Mouse (Mus musculus): Measurements from ENCODE around the gene Hist1h4n. TPM values are rescaled to one million over a fixed set of nuclear protein-coding genes. Genes with fewer than 3 reads are reported as not detected.
"Not testable (repeated sequence)": the region's sequence is repeated elsewhere in the genome, so short reads cannot be mapped to it uniquely, and the experiment has no call there.

Gene Hist1h4n
- polyA plus RNA-seq, 1 experiment from 2014 or later: 2.8 TPM

DNA sequence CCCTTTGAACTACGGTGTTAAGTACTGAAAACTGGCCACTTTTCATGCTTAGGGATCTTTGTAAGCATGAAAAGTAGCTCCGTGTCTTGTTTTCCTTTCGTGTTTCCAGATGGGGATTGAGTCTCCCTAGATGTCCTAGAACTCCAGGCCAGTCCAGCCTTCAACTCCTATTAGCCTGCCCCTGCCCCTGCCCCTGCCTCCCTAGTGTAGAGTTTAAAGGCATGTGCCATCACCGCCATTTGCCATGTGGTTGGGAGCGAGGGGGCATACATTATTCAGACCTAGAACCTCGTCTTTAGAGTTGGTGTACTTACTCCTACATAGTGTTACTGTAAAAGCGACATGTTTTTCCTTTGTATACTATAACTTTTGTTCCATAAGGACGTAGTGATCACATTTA lies 20.9 kb downstream of the Hist1h4n start:
- not testable (repeated sequence) for H3K4me2 ChIP-seq (ENCODE audit: low read length); H3K4me3 ChIP-seq (ENCODE audit: low read depth, low read length); H3K9ac ChIP-seq (ENCODE audit: low read depth, low read length); H3K27me3 ChIP-seq (ENCODE audit: control insufficient read depth, insufficient read depth, low read depth, low read length); H3K4me1 ChIP-seq (ENCODE audit: control insufficient read depth, insufficient read depth, low read length); H3K27ac ChIP-seq (ENCODE audit: low read length); H3K36me3 ChIP-seq (ENCODE audit: control insufficient read depth, insufficient read depth, low read length); H3K9me3 ChIP-seq (replicated peaks; ENCODE audit: control insufficient read depth, low read length, poor library complexity, severe bottlenecking)
- WGBS: no CpG with 5 or more reads among the region's 8 CpGs
- peak; percentile 29 for ATAC-seq

DNA sequence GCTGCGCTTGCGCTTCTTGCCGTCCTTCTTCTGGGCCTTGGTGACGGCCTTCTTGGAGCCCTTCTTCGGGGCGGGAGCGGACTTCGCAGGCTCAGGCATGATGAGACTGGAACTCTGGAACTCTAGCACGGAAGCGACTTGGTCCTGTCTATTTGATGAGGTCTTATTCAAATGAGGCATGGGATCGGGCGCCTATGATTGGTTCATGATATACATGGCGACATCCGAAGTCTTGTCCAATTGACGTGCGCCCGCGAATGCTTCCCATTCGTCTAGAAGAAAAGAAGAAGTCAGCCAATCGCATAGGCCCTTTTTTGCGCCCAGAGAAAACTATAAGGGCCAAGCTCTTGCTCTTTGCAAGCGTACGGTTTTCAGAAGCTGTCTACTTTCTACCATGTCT lies 21.9 kb downstream of the Hist1h4n start, which contains the start of the genes Hist1h2bq and Hist1h2ao:
Gene Hist1h2bq, minus strand, starts transcription at position 125 of the 400 bp plus-strand sequence.
Gene Hist1h2ao, plus strand, starts transcription at position 393 of the 400 bp plus-strand sequence.
- H3K27me3 ChIP-seq (ENCODE audit: control insufficient read depth, insufficient read depth, low read depth, low read length); H3K27ac ChIP-seq (ENCODE audit: low read length); H3K9me3 ChIP-seq (replicated peaks; ENCODE audit: control insufficient read depth, low read length, poor library complexity, severe bottlenecking); H3K9ac ChIP-seq (ENCODE audit: low read depth, low read length); H3K36me3 ChIP-seq (ENCODE audit: control insufficient read depth, insufficient read depth, low read length); H3K4me3 ChIP-seq (ENCODE audit: low read depth, low read length); H3K4me2 ChIP-seq (ENCODE audit: low read length); H3K4me1 ChIP-seq (ENCODE audit: control insufficient read depth, insufficient read depth, low read length): not testable (repeated sequence)
- no CpG with 5 or more reads among the region's 23 CpGs for WGBS
- peak; percentile 99 for ATAC-seq

DNA sequence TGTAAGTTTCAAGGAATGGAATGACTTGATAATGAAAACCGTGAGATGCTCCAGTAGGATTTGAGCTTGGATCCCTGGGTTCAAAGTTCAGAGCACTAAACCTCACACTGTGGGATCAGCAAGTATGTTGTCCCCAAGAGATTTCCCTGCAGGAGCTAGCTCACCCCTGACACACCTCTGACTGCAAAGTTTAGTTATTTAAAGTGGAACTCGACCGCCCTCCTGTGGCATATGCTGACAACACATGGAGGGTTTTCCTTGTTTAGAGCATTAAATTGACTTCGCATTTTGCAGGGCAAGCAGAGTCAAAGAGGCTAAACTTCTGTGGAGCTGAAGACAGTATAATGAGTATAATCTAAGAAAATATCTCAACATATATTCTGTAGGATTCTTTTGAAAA lies 28.9 kb downstream of the Hist1h4n start:
- ATAC-seq: peak; percentile 68
- H3K27me3 ChIP-seq (ENCODE audit: control insufficient read depth, insufficient read depth, low read depth, low read length); H3K4me2 ChIP-seq (ENCODE audit: low read length); H3K4me3 ChIP-seq (ENCODE audit: low read depth, low read length); H3K36me3 ChIP-seq (ENCODE audit: control insufficient read depth, insufficient read depth, low read length); H3K9me3 ChIP-seq (replicated peaks; ENCODE audit: control insufficient read depth, low read length, poor library complexity, severe bottlenecking); H3K27ac ChIP-seq (ENCODE audit: low read length); H3K4me1 ChIP-seq (ENCODE audit: control insufficient read depth, insufficient read depth, low read length); H3K9ac ChIP-seq (ENCODE audit: low read depth, low read length): not testable (repeated sequence)
- no CpG with 5 or more reads among the region's 4 CpGs for WGBS

DNA sequence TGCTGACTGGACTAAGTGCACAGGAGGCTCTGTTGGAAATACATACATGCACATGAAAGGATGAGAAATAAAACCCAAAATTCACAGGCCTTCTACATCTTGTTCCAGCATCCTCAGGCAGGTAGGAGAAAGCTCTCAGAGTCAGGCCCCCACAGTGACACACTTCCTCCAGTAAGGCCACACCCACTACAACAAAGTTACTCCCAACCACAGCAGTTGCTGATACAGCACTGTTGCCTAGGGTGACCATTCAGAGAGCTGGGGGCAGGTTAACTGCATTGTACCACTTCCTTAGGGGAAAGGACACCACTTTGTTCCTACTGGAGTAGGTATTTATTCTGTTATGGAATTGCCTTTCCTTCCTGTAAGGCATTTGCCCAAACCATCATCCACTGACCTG lies 34.8 kb downstream of the Hist1h4n start:
- H3K4me2 ChIP-seq (ENCODE audit: low read length); H3K9ac ChIP-seq (ENCODE audit: low read depth, low read length); H3K4me1 ChIP-seq (ENCODE audit: control insufficient read depth, insufficient read depth, low read length); ATAC-seq; H3K27me3 ChIP-seq (ENCODE audit: control insufficient read depth, insufficient read depth, low read depth, low read length); H3K36me3 ChIP-seq (ENCODE audit: control insufficient read depth, insufficient read depth, low read length); H3K27ac ChIP-seq (ENCODE audit: low read length); H3K9me3 ChIP-seq (replicated peaks; ENCODE audit: control insufficient read depth, low read length, poor library complexity, severe bottlenecking); H3K4me3 ChIP-seq (ENCODE audit: low read depth, low read length): not testable (repeated sequence)

DNA sequence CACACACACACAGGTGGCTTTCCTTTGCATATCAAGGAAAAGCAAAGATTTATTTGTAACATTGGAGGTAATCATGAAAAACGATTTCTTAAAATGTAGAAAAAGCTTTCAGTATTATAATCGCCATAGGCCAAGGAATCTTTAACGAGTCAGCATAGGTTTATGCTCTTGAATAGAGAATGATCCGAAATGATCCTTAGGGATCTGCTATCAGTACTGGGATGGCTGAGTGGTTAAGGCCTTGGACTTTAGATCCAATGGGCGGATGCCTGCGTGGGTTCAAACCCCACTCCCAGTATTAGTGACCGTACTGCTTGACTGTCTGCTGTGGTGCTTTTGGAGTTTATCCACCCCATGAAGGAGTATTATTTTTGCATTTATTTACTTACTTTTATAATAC lies 36.4 kb downstream of the Hist1h4n start:
- no peak overlapping the region for H3K4me2 ChIP-seq (ENCODE audit: low read length)
- H3K4me1 ChIP-seq (ENCODE audit: control insufficient read depth, insufficient read depth, low read length): peaks cover 4% of the 10 kb centered on the region
- no peak for ATAC-seq
- no peak overlapping the region for H3K27ac ChIP-seq (ENCODE audit: low read length)
- H3K4me3 ChIP-seq (ENCODE audit: low read depth, low read length): no peak overlapping the region
- 94% methylated on average over 7 of the region's 7 CpGs for WGBS
- H3K9ac ChIP-seq (ENCODE audit: low read depth, low read length): no peak overlapping the region
- H3K27me3 ChIP-seq (ENCODE audit: control insufficient read depth, insufficient read depth, low read depth, low read length): no peaks in the 10 kb centered on the region
- no peaks in the 10 kb centered on the region for H3K36me3 ChIP-seq (ENCODE audit: control insufficient read depth, insufficient read depth, low read length)
- H3K9me3 ChIP-seq (replicated peaks; ENCODE audit: control insufficient read depth, low read length, poor library complexity, severe bottlenecking): no peaks in the 10 kb centered on the region

DNA sequence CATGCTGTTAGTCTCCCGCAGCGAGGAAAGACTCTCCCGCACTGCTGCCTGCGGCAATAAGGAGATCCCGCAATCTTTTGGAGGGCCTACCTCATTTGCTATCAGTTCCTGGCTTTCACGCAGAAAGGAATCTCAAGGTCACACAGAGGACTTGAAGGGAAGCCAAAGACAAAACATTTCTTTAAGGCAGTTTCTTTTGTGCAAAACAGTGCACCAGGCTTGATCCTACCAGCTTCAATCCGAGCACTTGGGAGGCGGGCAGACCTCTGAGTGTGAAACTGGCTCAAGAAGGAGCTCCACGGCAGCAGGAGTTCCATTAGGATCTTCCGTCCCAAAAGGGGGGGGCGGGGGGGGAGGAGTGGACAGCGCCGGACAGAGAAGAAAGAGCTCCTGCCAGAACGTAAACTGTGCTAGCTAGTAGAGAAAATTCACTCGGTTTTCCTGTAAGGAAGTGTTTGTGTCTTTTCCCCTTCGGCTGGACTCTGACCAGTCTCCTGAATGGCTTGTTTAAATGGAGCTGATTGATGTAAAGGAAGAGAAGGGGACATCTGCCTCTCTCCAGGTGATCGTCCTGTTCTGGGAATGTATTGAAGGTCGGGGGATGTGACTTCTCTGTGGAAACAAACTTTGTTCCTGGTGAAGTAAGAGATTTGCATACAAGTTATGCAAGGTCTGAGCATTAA lies 41.3 kb downstream of the Hist1h4n start:
- 6% methylated on average over 18 of the region's 18 CpGs for WGBS
- peaks cover 15% of the 10 kb centered on the region for H3K4me1 ChIP-seq (ENCODE audit: control insufficient read depth, insufficient read depth, low read length)
- H3K9ac ChIP-seq (ENCODE audit: low read depth, low read length): peak overlapping the region; percentile 30; the same call in 1 of the 2 replicates
- no peaks in the 10 kb centered on the region for H3K36me3 ChIP-seq (ENCODE audit: control insufficient read depth, insufficient read depth, low read length)
- no peak overlapping the region for H3K4me3 ChIP-seq (ENCODE audit: low read depth, low read length)
- H3K9me3 ChIP-seq (replicated peaks; ENCODE audit: control insufficient read depth, low read length, poor library complexity, severe bottlenecking): no peaks in the 10 kb centered on the region
- no peaks in the 10 kb centered on the region for H3K27me3 ChIP-seq (ENCODE audit: control insufficient read depth, insufficient read depth, low read depth, low read length)
- no peak overlapping the region for H3K27ac ChIP-seq (ENCODE audit: low read length)
- no peak for ATAC-seq
- H3K4me2 ChIP-seq (ENCODE audit: low read length): peak overlapping the region; percentile 42

DNA sequence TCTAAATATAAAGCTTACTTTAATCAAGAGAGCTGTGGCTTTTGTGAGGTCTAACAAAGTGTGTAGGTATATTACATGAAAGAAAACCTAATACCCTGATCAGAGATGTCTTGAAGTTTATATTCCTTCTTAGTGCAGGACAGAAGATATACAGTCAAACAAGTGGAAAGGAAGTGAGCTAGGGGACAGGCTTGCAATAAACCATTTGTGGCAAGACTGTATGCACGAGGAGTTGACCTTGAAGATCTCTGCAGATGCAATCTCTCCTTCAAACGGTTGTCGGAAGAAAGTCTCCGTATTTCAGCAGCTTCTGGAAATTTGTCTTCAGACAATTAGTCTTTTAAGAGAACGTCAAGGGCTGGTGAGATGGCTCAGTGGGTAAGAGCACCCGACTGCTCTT lies 42.1 kb downstream of the Hist1h4n start:
- 61% methylated on average over 6 of the region's 6 CpGs for WGBS
- Histone ChIP-seq H3K9ac (ENCODE audit: low read depth, low read length) (no peak overlapping the region), H3K27me3 (ENCODE audit: control insufficient read depth, insufficient read depth, low read depth, low read length) (no peaks in the 10 kb centered on the region), H3K4me2 (ENCODE audit: low read length) (no peak overlapping the region), H3K9me3 (replicated peaks; ENCODE audit: control insufficient read depth, low read length, poor library complexity, severe bottlenecking) (no peaks in the 10 kb centered on the region), H3K4me3 (ENCODE audit: low read depth, low read length) (no peak overlapping the region), H3K4me1 (ENCODE audit: control insufficient read depth, insufficient read depth, low read length) (peaks cover 15% of the 10 kb centered on the region), H3K27ac (ENCODE audit: low read length) (no peak overlapping the region), H3K36me3 (ENCODE audit: control insufficient read depth, insufficient read depth, low read length) (no peaks in the 10 kb centered on the region)
- ATAC-seq: no peak

DNA sequence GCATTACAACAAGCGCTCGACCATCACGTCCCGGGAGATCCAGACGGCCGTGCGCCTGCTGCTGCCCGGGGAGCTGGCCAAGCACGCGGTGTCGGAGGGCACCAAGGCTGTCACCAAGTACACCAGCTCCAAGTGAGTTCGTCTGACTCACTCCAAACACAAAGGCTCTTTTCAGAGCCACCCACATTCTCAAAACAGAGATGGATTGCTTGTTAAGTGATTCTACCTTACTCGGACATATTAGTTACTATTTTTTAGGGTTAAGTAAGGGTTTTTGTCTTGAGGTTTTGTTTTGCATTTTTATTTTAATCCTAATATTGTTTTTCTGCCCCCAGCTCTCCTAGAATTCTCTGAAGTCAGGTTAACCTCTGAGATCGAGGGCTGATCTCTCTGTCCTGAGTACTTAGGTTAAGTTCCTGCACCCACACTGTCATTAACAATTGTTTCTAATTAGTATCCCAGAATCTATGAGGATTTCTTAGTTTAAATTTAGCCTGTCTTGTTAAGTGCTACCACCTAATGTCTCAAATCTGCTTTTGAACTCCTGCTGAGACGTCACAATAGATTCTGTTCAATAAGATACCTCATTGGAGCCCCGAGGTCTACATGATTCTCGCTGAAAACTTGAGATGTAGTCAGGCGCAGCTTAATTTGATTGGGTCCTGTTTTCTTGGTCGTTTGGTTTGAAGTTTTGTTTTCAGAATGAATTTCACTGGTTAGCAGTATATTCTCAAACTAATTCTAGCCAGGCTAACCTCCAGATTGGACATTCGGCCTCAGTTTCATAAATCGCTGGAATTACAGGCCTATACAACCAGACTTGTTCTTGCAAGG lies 44.0 kb downstream of the Hist1h4n start:
- H3K9ac ChIP-seq (ENCODE audit: low read depth, low read length): no peak overlapping the region

More for the DNA sequence above, 44.0 kb downstream of the Hist1h4n start:
- WGBS: 12% methylated on average over 14 of the region's 21 CpGs
- H3K27me3 ChIP-seq (ENCODE audit: control insufficient read depth, insufficient read depth, low read depth, low read length): no peaks in the 10 kb centered on the region
- no peaks in the 10 kb centered on the region for H3K36me3 ChIP-seq (ENCODE audit: control insufficient read depth, insufficient read depth, low read length)
- H3K27ac ChIP-seq (ENCODE audit: low read length): no peak overlapping the region
- peaks cover 18% of the 10 kb centered on the region for H3K4me1 ChIP-seq (ENCODE audit: control insufficient read depth, insufficient read depth, low read length)
- peak overlapping the region; percentile 52 for H3K4me2 ChIP-seq (ENCODE audit: low read length)
- ATAC-seq: peak; percentile 18
- no peak overlapping the region for H3K4me3 ChIP-seq (ENCODE audit: low read depth, low read length)
- no peaks in the 10 kb centered on the region for H3K9me3 ChIP-seq (replicated peaks; ENCODE audit: control insufficient read depth, low read length, poor library complexity, severe bottlenecking)
